Comparison of ENCODE assay signal across 17 mouse cellular contexts in genomic region chr10:25154225-25154624, GRCm38 (mm10).
"Had no signal": no experiment of that assay in that cellular context is flagged by ENCODE, and none has a peak within 500 bp of the region (broad histone marks: within the 10 kb centered on the region; RNA-seq: fewer than 3 reads in every experiment).

No protein-coding gene starts in this region.

- H3K27me3 ChIP-seq: kidney, embryonic 15.5 days; limb, embryonic 13.5 days; liver, embryonic 12.5 days; midbrain, embryonic 12.5 days; midbrain, embryonic 15.5 days; neural tube, embryonic 12.5 days; neural tube, embryonic 15.5 days had no signal

- ATAC-seq: liver, embryonic 12.5 days; midbrain, embryonic 15.5 days had no signal

- H3K36me3 ChIP-seq: kidney, embryonic 15.5 days; limb, embryonic 13.5 days; liver, embryonic 12.5 days; liver, embryonic 15.5 days; midbrain, embryonic 12.5 days; midbrain, embryonic 15.5 days; neural tube, embryonic 12.5 days; neural tube, embryonic 15.5 days had no signal

- H3K4me3 ChIP-seq: kidney, embryonic 15.5 days; limb, embryonic 13.5 days; liver, embryonic 12.5 days; liver, embryonic 15.5 days; midbrain, embryonic 12.5 days; midbrain, embryonic 15.5 days; neural tube, embryonic 12.5 days; neural tube, embryonic 15.5 days had no signal

- H3K4me2 ChIP-seq: kidney, embryonic 15.5 days; limb, embryonic 13.5 days; liver, embryonic 12.5 days; liver, embryonic 15.5 days; midbrain, embryonic 12.5 days; midbrain, embryonic 15.5 days; neural tube, embryonic 12.5 days; neural tube, embryonic 15.5 days had no signal

- H3K9me3 ChIP-seq: kidney, embryonic 15.5 days; limb, embryonic 13.5 days; liver, embryonic 12.5 days; liver, embryonic 15.5 days; midbrain, embryonic 12.5 days; midbrain, embryonic 15.5 days; neural tube, embryonic 12.5 days; neural tube, embryonic 15.5 days had no signal

- H3K27ac ChIP-seq: kidney, embryonic 15.5 days; limb, embryonic 13.5 days; liver, embryonic 12.5 days; liver, embryonic 15.5 days; macrophage; midbrain, embryonic 12.5 days; midbrain, embryonic 15.5 days; neural tube, embryonic 12.5 days; neural tube, embryonic 15.5 days had no signal

- DNase-seq: kidney, adult 11 months; kidney, adult 8-10 months; kidney, postnatal 10 days; kidney, postnatal 4 days; left cerebral cortex, postnatal 4 days; lung, adult 2 months; thymus, adult 18-20 months; thymus, postnatal 36 days had no signal

- H3K4me1 ChIP-seq: kidney, embryonic 15.5 days; limb, embryonic 13.5 days; liver, embryonic 12.5 days; liver, embryonic 15.5 days; midbrain, embryonic 12.5 days; midbrain, embryonic 15.5 days; neural tube, embryonic 12.5 days; neural tube, embryonic 15.5 days had no signal

- H3K9ac ChIP-seq: kidney, embryonic 15.5 days; limb, embryonic 13.5 days; liver, embryonic 12.5 days; liver, embryonic 15.5 days; midbrain, embryonic 12.5 days; midbrain, embryonic 15.5 days; neural tube, embryonic 12.5 days; neural tube, embryonic 15.5 days had no signal
